Mouse (Mus musculus) heart, adult 18-20 months (tissue): ENCODE data around the gene Fermt2. TPM values are rescaled to one million over a fixed set of nuclear protein-coding genes. Genes with fewer than 3 reads are reported as not detected.

Experiments used
- DNase-seq, 2 experiments: peaks; one replicate each; pipeline ENCODE4 v3.0.0; 2021 to 2022; ENCODE audit warnings: mixed read lengths in 1 of 2
- long read RNA-seq, 2 experiments: library from polyadenylated mRNA; stranded (forward); transcript quantifications; one replicate each; pipeline ENCODE4 v2.0.0; 2021
- total RNA-seq, 2 experiments: library from RNA; stranded (reverse); gene quantifications; 2 replicates each; pipeline ENCODE4 v1.2.3; 2021

Gene Fermt2
- 100 to 1,000 TPM; 215 to 269 TPM for total RNA-seq
- long read RNA-seq, experiment 1, transcript Fermt2-201 (15 exons, 3,293 nt), result major isoform, 17 of 81 reads
- long read RNA-seq, experiment 1, partial matches to known transcripts, result 24 of 81 reads
- long read RNA-seq, experiment 1, other reads (novel, unspliced or antisense), result 40 of 81 reads
- long read RNA-seq, experiment 2, transcript Fermt2-201 (15 exons, 3,293 nt), result major isoform, 8 of 42 reads
- long read RNA-seq, experiment 2, partial matches to known transcripts, result 12 of 42 reads
- long read RNA-seq, experiment 2, other reads (novel, unspliced or antisense), result 22 of 42 reads

DNA sequence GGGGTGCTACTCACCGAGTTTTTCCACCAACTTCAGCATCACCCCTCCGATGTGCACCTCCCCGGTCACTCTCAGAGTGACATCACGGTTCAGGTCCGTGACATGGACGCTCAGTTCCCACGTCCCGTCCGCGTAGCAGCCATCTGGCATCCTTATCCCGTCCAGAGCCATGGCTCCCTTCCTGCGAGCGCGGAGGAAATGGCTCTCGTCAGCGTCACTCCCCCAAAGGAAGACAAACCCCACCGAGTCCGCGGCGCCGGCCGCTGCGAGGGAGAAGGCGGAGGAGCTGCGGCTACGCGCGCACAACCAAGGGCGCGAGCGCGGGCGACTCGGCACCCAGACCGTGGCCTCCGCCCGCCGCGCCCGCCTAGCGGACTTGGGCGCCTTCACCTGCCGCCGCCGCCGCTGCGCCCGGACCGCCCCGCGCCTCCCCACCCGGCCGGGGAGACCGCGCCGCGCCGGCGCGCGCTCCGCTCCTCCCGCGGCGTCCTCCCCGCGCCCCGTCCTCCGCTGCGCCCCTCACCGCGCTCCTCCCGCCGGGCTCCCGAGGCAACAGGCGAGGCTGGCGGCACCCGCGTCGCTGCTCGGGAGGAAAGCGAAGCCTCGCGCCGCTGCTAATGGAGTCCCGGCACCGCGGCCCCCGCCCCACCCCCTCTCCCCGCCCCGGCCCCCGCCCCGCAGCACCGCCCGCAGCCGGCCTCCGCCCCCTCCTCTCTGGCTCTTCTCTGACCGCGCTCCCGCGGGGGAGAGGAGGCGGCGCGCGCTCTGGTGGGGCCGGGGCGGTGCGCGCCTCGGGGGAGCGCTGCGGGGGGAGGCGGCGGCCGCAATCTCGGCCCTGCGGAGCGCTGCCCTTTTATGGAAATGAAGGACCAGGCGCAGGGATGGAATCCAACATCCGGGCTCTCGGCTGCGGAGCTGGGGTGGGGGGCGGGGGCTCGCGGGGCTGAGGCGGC lies at the start of gene Fermt2:
Fermt2 (minus strand) TSS at position 708 of the 953 bp plus-strand sequence.
- DNase-seq, result peak; percentile 86 to 96

DNA sequence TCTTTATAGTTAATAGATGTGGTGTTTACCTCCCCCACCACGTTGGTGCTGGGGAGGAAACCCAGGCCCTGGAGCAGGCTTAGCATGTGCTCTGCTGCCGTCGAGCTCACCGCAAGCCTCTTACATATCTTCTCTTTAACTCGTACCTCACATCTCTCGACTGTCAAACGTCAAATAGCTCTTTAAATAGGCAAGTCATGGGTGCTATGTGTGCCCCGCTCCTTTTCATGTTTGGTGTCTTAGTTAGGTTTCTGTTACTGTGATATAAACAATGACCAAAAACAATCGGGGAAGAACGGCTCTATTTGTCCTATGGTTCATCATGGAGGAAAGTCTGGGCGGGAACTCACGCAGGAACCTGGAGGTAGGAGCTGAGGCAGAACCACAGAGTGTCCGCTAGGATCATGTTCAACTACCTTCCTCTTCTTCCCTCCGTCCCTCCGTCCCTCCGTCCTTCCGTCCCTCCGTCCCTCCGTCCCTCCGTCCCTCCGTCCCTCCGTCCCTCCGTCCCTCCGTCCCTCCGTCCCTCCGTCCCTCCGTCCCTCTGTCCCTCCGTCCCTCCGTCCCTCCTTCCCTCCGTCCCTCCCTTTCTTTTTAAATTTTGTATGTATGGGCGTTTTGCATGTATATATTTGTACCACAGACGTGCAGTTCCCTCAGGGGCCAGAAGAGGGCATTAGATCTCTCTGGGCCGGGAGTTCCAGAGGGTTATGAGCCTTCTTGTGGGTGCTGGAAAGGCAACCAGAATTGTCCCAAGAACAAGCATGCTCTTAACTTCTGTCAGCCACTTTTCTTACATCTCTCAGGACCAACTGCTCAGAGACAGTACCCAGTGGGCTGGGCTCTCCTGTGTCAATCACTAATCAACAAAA lies 36.4 kb upstream of the Fermt2 start:
- peak; percentile 49 to 84 for DNase-seq

DNA sequence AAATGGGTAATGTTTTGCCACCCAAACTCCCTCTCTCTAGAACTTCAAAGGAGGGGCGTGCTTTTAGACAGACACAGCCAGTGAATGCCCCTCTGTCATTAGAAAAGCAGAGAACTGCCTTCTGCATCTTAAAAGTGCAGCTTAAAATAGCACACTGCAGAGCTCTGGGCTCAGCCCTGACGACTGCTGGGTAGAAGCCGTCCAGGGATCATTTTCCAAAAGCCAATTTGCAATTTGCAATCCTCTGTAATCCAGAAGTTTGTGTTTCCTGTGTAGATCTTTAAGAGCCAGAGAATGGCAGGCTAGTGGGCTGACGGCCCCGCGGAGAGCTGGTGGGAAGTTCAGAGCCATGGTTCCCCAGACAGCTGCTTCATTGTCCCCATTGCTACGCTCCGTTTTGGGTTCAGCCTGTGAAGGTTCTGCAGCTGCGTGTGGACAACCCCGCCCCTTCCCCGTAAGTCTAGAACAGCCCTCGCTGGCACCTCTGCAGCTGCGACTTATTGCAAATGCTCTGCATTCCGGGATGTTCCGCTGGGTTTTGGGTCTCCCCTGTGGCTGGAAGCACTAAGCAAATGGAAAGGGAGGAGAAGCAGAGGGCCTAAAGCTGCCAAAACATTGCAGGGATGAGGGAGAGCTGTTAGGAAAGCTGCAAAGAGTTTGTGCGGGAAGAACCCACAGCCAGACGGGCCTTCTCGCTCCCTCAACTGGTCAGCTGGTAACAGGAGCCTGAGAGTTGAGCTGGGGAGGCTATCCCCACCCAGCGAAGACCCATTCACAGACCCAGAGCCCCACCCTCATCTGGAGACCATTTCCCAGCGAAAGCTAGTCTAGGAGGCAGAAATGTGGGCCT lies 35.5 kb upstream of the Fermt2 start:
- DNase-seq, result peak; percentile 64 to 70

DNA sequence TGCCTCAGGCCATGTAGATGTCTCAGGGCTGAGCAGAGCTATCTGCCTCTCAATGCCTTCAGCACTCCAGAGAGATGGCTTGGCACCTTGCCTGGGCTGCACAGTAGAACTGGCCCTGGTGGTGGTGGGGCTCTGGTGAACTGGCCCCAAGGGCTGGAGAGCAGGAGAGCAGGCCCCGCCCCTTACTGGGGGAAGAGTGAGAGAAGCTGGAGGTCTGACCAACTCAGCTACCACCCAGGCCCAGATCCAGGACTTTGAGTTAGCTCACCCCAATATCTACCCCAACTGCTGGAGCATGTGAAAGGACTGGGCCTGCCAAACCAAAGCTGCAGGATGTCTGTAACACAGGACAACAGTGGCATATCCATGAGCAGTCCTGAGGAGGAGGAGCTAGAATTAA lies 33.7 kb upstream of the Fermt2 start:
- peak; percentile 55 to 70 for DNase-seq

DNA sequence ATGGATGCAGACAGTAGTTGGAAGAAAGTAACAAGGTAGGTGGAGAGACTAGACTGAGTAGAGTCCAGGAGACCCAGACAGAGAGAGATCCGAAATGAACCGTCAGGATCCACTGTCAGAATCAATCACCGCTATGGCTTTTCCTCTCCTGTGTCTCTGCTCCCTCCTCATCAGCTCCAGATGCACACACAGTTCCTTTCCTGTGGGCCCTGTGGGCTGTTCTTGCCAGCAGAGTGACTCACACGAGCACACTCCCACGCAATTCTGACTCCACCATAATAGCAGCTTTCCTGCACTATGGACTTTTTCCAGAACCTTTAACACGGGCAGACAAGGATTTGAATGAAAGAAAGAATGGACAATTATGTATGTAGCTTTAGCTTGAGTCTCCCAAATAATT lies 31.8 kb upstream of the Fermt2 start:
- peak; percentile 62 to 80 for DNase-seq

DNA sequence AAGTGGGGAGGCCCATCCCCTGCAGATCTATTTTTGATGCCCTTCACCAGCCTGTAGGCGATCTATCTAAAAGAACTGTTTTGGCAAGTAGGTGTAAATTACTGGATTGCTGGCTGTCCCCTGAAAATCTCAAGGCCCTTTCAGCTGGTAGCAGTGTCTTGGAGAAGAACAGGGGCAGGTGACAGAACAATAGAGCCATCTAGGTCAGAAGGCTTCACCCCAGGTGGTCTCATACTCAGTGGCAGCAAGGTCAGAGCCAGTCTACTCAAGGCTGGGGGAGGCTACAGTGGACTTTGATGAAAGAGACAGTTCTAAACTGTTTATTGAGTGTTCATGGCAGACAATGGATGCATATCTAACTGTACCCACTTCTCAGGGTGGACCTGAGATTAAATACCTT lies 29.1 kb upstream of the Fermt2 start:
- DNase-seq, result no peak

DNA sequence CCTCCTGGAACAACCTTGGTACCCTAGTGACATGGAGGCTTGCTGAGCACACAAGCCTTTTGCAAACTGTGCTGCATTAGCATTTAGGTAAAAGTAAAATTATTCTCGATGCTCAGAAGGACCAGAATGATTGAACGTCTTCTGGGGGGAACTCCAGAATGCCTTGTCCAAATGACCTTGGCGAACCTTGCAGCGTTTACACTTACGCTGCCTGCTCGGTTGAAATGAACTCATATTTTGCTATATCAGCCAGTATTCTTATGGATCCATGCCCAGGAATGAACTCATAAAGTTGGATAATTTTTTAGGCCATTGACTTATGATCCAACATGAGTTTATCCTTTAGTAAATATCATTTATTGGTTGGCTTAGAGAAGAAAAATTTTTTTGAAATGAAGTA lies 24.4 kb upstream of the Fermt2 start:
- DNase-seq, result peak; percentile 52 to 59

DNA sequence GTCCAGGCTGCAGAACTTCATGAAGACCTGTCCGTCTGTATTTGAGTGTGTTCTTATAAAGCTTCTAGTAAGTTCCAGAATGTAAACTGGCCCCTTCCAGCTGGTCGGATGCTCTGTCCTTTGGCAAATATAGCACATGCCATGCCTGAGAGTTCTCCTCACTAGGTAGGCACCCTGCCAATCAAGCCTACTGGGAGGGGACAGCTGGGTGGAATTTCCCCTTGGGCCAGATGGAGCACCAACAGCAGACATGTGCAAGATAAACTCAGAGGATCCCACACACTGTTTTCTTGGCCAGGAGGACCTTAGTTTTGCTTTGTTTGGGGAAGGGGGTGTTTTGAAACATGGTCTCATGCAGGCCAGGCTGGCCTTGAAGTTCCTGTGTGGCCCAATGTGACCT lies 23.9 kb upstream of the Fermt2 start:
- DNase-seq, result peak; percentile 79 to 89

DNA sequence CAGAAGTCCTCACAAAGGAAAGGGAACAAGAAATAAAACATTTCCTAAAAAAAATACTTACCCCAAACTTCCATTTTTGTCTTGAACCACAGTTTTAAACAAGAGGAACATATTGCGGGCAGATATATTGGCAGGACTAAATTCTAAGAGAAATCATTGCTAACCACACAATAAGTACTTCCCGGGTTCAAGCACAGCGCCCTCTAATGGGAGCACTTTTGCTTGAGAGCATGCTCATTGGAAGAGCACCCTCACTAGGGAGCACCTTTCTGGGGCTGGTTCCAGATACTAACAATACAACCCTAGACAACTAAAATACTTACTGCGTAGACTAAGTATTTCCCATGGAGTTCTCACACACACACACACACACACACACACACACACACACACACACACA lies 22.5 kb upstream of the Fermt2 start:
- DNase-seq, result no peak

DNA sequence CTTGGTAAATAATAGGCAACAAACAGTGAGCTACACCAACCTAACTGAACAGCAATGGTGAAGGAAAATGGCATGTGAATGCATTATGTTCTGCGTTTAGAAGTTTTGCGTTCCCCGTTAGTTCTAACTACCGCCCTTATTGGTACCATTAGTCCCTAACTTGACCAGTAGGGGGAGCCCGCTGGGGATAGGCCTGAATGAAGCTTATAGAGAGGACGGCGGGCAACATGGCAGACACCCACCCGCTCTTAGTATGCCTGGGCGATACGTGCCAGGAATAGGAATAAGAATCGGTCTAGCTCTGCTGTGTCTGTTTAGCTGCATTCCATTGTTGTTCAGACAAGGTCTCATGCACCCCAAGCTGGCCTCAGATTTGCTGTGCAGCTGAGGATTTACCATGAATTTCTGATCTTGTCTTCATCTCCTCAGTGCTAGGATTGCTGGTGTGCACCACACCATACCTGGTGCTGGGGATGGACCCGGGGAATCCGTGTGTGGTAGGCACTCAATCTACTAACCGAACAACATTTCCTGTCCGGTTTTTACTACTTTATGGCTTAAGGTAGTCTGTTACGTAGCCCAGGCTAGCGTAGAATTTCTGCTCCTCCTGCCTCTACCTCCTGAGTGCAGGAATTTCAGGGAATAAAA lies 21.3 kb upstream of the Fermt2 start:
- DNase-seq, result no peak

DNA sequence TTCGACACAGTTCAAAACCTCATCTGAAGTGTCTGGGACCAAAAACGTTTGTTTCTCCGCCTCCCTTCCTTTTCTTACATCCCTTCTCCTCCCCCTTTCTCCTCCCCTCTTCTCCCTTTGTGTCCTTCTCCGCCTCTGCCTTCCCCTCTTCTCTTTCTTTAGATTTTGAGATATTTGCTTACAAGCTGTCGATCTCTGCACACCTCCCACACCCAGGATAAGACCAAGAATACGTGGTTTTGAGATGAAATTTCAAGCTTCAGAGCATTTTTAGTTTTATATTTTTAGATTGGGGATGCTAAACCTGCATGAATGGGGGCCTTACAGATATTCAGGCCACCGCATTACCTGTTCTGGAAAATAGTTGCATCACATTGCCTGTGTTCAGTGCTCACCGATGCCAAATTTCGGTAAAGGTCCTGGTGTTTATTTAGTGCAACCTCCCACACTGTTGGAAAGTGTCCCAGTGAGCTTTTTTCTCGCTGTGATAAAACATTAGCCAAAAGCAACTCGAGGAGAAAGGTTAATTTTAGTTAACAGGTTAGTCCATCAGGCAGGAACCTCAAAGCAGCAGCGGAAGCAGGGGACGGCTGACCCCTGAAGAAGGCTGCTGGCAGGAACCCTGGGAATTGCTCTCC lies 20.2 kb upstream of the Fermt2 start:
- DNase-seq, result peak; percentile 52 to 79

DNA sequence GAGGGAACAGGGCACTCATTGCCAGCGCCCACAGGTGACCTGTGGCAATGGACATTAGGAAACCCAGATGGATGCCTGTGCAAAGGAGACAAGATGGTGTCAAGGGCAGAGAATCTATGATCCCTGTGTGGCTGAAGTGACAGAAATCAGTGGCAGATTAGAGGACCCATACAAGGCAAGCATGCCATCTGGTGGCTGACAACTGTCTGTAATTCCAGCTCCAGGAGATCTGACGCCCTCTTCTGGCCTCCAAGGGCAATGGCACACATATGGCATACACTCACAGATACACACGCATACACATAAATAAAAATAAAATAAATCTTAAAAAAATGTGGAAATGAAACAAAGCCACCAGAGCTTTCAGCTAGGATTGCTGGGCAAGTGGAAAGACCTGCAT lies 18.2 kb upstream of the Fermt2 start:
- DNase-seq, result no peak

DNA sequence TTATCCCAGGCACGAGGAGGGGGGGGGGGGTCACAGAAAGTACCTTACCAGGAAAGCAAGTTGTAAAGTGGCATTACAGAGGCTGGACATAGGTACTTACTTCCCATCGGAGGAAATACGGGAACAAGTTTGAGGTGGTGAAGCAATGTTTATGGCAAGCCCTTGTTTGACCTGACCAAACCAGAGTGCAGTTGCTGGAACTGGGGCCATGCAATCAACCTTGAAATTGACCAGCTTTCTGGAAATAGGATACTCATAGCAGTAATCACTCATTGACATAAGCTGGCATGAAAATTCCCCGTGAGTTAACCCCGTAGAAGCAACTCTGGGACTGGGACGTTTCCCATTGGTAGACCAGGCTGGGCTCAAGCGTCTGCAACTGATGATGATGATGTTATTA lies 15.0 kb upstream of the Fermt2 start:
- no peak for DNase-seq

DNA sequence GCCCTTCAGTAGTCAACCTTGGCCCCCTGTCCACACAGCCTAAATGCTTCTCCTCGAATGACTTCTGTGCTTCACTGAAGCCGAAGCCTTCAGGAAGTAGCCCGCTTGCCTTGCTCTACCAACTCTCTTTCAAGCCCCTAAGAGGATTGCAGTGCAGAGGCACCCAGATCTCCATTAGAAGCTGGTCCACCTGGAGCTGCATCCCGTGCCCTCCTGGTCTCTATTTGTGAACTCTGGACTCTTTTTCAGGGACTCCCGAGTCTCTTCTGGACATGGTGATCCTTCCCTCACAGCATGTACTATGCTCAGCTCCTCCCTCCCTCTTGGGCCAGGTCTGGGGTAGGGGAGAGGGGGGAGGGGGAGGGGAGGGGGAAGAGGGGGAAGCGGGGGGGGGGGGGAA lies 14.1 kb upstream of the Fermt2 start:
- no peak for DNase-seq

DNA sequence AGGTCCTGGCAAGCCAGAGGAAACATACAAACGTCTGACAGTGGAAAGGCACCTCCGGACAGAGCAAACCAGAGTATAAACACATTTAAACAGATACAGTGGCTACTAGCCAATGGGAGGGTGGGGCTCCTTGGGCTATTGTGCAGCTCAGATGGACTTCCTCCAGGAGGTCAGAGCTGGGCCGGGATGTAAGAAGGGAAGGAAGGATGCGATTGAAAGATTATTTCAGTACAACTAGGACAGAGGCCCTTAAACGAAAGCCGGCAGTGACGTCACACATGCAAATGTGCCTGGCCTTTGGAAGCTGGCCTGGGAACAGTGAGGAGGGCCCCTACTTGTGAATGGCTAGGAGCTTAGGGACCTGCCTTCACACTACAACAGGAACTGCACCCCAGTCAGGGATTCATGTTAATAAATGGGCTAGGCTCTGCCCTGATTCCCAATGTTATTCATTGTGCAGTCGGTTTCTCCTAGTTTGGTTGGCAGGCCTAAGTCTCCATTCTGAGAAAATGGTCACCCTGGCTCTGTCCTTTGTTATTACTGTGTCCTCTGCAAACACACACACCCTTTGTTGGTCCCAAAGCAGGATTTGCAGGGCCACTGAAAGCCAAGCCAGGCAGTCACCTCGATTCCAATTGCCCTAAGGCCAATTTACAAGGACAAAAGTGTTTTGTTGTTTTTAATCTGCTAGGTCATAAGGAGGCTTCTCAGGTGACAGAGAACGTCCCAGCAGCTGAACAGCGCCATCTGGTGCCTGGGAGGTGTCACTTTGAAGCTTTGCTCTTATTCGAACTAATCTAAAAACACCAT lies 9.9 kb upstream of the Fermt2 start:
- DNase-seq, result peak; percentile 91 to 94

DNA sequence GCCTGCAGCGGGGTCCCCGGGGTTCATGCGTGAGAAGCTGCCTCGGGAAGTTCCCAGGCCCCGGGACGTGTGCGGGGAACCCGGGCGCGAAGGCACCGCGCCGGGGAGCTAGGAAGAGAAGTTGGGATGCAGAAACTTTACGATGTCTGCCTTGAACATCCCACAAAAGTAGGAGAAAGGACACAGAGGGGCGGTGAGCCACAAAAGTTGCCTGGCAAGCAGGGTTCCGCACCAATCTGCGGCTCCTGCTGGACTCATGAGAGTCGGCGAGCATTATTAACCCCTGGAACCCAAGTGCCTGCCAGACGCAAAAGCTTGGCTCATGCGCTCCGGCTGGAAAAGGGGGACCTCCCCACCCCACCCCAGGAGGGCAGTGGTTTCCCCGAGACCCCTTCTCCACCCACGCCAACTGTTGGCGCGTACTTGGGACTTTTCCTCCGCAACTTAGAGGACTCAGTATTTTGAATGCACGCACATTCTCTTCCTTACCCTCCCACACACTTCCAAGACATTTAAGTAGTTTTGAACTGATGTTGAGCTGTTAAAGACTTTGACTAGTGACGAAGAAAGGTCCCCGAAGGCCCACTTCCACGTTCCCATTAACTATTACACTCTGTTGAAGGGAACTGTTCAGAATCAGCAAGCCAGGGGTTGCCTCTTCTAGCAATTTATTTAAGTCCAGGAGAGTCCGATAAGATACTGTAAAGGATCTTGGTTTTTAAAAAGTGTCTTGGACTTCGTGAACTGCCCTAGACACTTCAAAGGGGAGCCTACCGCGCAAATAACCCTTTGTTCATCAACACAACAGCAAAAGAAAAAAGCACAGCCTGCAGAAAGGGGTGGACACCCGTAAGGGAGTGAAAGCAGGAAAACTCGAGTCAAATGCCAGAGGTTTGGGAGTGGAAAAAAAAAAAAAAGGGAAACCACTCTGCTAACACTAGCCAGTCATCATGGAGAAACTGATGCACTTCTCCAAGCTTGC lies 737 bp upstream of the Fermt2 start:
- peak in 1 of 2 experiments; percentile 88 for DNase-seq

DNA sequence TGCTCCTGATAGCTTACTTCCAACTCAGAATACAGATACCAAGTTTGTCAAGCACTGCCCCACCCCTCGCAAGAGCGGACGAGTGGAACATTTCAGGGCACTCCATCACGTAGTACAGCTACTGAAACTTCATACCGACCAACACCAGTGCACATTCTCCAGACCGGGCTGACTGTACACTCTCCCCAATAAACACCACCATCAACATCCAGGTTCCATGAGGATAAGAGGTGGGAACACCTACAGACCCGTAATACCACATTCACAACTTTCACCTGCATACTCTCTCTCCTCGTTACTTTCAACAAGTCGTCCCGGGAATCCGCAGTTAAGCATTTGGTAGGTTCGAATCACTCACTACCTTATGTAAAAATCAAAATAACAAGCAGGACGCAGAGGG lies 1.1 kb downstream of the Fermt2 start:
- DNase-seq, result peak; percentile 42 to 72

DNA sequence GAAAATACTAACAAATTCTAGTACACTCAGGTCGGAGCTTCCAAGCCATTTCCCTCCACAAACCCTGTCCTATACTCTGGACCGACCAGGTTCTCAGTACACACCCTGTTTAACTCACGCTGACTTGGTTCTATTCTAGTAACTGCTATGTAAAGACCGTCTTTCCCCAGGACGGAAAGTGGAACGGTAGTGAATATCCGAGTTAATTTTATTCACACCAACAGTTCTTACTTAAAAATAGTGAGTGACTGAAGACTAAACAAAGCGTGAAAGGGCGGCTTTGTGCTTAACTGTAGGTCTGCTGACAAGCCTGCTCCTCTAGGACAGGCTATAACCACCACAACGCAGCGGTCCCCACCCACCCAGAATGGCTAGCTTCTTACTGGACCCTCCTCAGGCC lies 14.1 kb downstream of the Fermt2 start:
- no peak for DNase-seq
